Mouse (Mus musculus) midbrain, embryonic 15.5 days (tissue): ENCODE data around the gene Tmem91. TPM values are rescaled to one million over a fixed set of nuclear protein-coding genes. Genes with fewer than 3 reads are reported as not detected.

Source experiments
- polyA plus RNA-seq: library from polyadenylated mRNA; unstranded; fragments of >200 nt; fragmentation: Nextera tagmentation; extraction: Ambion mirVana; gene quantifications from 2 replicates; pipeline ENCODE4 v1.2.1, GENCODE M21; 2015

Tmem91 gene
- polyA plus RNA-seq, 1 experiment from 2014 or later, result 54.0 TPM

Other genes with a start within 250 kb of the Tmem91 start
- 0.88 and 1.1 TPM in 2 replicates for gene Ceacam1, start 197.6 kb downstream of the Tmem91 start, polyA plus RNA-seq
- 0.13 and 0.34 TPM in 2 replicates for gene Ceacam2, start 135.3 kb downstream of the Tmem91 start, polyA plus RNA-seq
- gene Erich4, start 59.3 kb downstream of the Tmem91 start, polyA plus RNA-seq, result not detected in 2 replicates
- gene Dmac2, start 55.8 kb downstream of the Tmem91 start, polyA plus RNA-seq, result 44.2 and 45.3 TPM in 2 replicates
- 0.68 and 0.88 TPM in 2 replicates for gene B3gnt8, start 48.5 kb downstream of the Tmem91 start, polyA plus RNA-seq
- gene Bckdha, start 16.2 kb downstream of the Tmem91 start, polyA plus RNA-seq, result 42.7 and 43.5 TPM in 2 replicates
- gene Exosc5, start 16.0 kb downstream of the Tmem91 start, polyA plus RNA-seq, result 41.0 and 44.9 TPM in 2 replicates
- 47.3 and 50.9 TPM in 2 replicates for gene B9d2, start 5.6 kb upstream of the Tmem91 start, polyA plus RNA-seq
- gene Tgfb1, start 11.8 kb upstream of the Tmem91 start, polyA plus RNA-seq, result 0.56 and 1.0 TPM in 2 replicates
- gene Ccdc97, start 43.9 kb upstream of the Tmem91 start, polyA plus RNA-seq, result 39.5 and 40.2 TPM in 2 replicates
- 43.6 and 44.4 TPM in 2 replicates for gene Hnrnpul1, start 79.6 kb upstream of the Tmem91 start, polyA plus RNA-seq
- 20.2 and 22.2 TPM in 2 replicates for gene Axl, start 113.5 kb upstream of the Tmem91 start, polyA plus RNA-seq
- gene Cyp2s1, start 141.7 kb upstream of the Tmem91 start, polyA plus RNA-seq, result 1.9 and 2.2 TPM in 2 replicates
- gene Cyp2b10, start 222.5 kb upstream of the Tmem91 start, polyA plus RNA-seq, result not detected in 2 replicates